ENCODE assay signal across 14 mouse cellular contexts in the genomic region with DNA sequence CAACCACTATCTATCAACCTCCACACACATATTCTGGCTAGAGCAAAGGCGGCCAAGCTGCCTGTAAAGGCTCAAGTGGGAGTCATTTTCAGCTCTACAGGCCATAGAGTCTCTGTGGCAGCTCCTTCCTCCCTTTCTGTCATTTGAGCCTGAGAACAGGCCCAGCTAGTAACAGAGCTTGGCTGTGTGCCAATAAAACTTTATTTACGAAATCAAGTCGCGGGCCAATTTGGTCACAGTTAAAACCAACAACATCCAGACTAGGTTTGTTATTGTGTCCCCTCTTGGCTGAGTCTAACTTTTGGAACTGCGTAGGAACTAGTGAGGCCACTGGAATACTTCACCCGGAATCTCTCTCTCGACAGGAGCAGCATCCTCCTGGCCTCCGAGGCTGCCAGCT. TPM values are rescaled to one million over a fixed set of nuclear protein-coding genes. Genes with fewer than 3 reads are reported as not detected.
DNase-seq lines count a peak whose midpoint lies in the region; ATAC-seq and TF ChIP-seq lines count a peak whose summit lies in the region.
"Had no signal": no experiment of that assay in that cellular context is flagged by ENCODE, and none has a peak within 500 bp of the region (broad histone marks: within the 10 kb centered on the region; RNA-seq: fewer than 3 reads in every experiment).

No protein-coding gene starts in this region.

- 47% methylated on average over 8 of the region's 8 CpGs for WGBS in heart, embryonic 14.5 days
- WGBS in heart, embryonic 11.5 days (ENCODE audit: insufficient replicate concordance): 72% methylated on average over 8 of the region's 8 CpGs
- 19% methylated on average over 8 of the region's 8 CpGs for WGBS in liver, adult 2 months
- 40% methylated on average over 8 of the region's 8 CpGs for WGBS in embryonic facial prominence, embryonic 14.5 days
- WGBS in thymus, adult 2 months: 87% methylated on average over 8 of the region's 8 CpGs

- H3K4me2 ChIP-seq in heart, embryonic 14.5 days (ENCODE audit: low read length): no peak overlapping the region
- no peak overlapping the region for H3K4me2 ChIP-seq in heart, embryonic 11.5 days
- H3K4me2 ChIP-seq in embryonic facial prominence, embryonic 14.5 days (ENCODE audit: low read depth, low read length): no peak overlapping the region
- H3K4me2 ChIP-seq: forebrain, embryonic 15.5 days had no signal

- H3K9ac ChIP-seq in heart, embryonic 14.5 days (ENCODE audit: low read length): 0 out of 2 replicates have a peak overlapping the region, but pooled peaks have one; percentile 27
- H3K9ac ChIP-seq in heart, embryonic 11.5 days (ENCODE audit: low read depth, low read length): no peak overlapping the region
- peak overlapping the region; percentile 26; the same call in 1 of the 2 replicates for H3K9ac ChIP-seq in liver, adult 2 months (ENCODE audit: low read depth, low read length)
- H3K9ac ChIP-seq in embryonic facial prominence, embryonic 14.5 days (ENCODE audit: low read depth, low read length): 0 out of 2 replicates have a peak overlapping the region, but pooled peaks have one; percentile 31
- H3K9ac ChIP-seq: forebrain, embryonic 15.5 days had no signal

- no peaks in the 10 kb centered on the region for H3K9me3 ChIP-seq in heart, embryonic 14.5 days (ENCODE audit: control insufficient read depth, low read length)
- H3K9me3 ChIP-seq in heart, embryonic 11.5 days (replicated peaks; ENCODE audit: control insufficient read depth, low read length): no peaks in the 10 kb centered on the region
- no peaks in the 10 kb centered on the region for H3K9me3 ChIP-seq in embryonic facial prominence, embryonic 14.5 days (ENCODE audit: control insufficient read depth, low read length)
- H3K9me3 ChIP-seq: forebrain, embryonic 15.5 days; megakaryocyte, embryonic 14.5 days had no signal

- peaks cover 7 to 15% of the 10 kb centered on the region in 2 experiments for H3K4me1 ChIP-seq in heart, embryonic 14.5 days (ENCODE audit: control insufficient read depth in 2 of 2, insufficient read depth in 2 of 2, low read length in 2 of 2)
- H3K4me1 ChIP-seq in heart, embryonic 11.5 days (ENCODE audit: control insufficient read depth, insufficient read depth, low read length): peaks cover 6% of the 10 kb centered on the region
- H3K4me1 ChIP-seq in liver, adult 2 months (ENCODE audit: control insufficient read depth, insufficient read depth, low read length): peaks cover 9% of the 10 kb centered on the region
- H3K4me1 ChIP-seq in embryonic facial prominence, embryonic 14.5 days (ENCODE audit: control insufficient read depth, insufficient read depth, low read length): peaks cover 6% of the 10 kb centered on the region; the same call in 1 of the 2 replicates
- no peaks in the 10 kb centered on the region; the same call in 1 of the 2 replicates for H3K4me1 ChIP-seq in thymus, adult 2 months (replicated peaks; ENCODE audit: control insufficient read depth, insufficient read depth, low read length)

- no peak for ATAC-seq in heart, embryonic 14.5 days (ENCODE audit: insufficient number of reproducible peaks, insufficient read depth, low FRiP score, low read depth)
- no peak for ATAC-seq in heart, embryonic 11.5 days (replicated peaks; ENCODE audit: insufficient number of reproducible peaks, low FRiP score, low TSS enrichment)
- ATAC-seq in embryonic facial prominence, embryonic 14.5 days (ENCODE audit: low read depth): 0 out of 2 replicates have a peak, but pooled peaks have one; percentile 50
- ATAC-seq: forebrain, embryonic 15.5 days had no signal

- peak; percentile 89 for DNase-seq in liver, adult 2 months (ENCODE audit: extremely low read depth, low read depth, low spot score)
- no peak for DNase-seq in liver
- DNase-seq in embryonic facial prominence, embryonic 14.5 days (ENCODE audit: low spot score): peak; percentile 77
- peak; percentile 56 for DNase-seq in lung, postnatal 36 days
- no peak for DNase-seq in thymus, adult 2 months

- no peak overlapping the region; a peak in 1 of 4 replicates for H3K27ac ChIP-seq in heart, embryonic 14.5 days (replicated peaks in 1 of 2; ENCODE audit: control insufficient read depth in 1 of 2, insufficient read depth in 1 of 2, low read depth in 2 of 2, low read length in 2 of 2)
- H3K27ac ChIP-seq in heart, embryonic 11.5 days (ENCODE audit: low read depth, low read length): no peak overlapping the region
- peak overlapping the region; percentile 79 for H3K27ac ChIP-seq in liver, adult 2 months (replicated peaks; ENCODE audit: insufficient read depth, low read depth, low read length)
- H3K27ac ChIP-seq in embryonic facial prominence, embryonic 14.5 days (replicated peaks; ENCODE audit: low read depth, low read length): no peak overlapping the region
- H3K27ac ChIP-seq in thymus, adult 2 months (ENCODE audit: control insufficient read depth, insufficient read depth, low read length): no peak overlapping the region
- H3K27ac ChIP-seq: forebrain, embryonic 15.5 days; heart, adult 2 months had no signal

- no peak for TF ChIP-seq CTCF in liver, adult 2 months (IDR thresholded peaks at IDR 0.05; ENCODE audit: low read depth, low read length)
- TF ChIP-seq CTCF in thymus, adult 2 months (IDR thresholded peaks at IDR 0.05; ENCODE audit: borderline replicate concordance, control insufficient read depth, extremely low read depth, insufficient read depth, low read length, poor library complexity): no peak

- H3K79me2 ChIP-seq in liver, adult 2 months (ENCODE audit: control insufficient read depth, insufficient read depth, low read length): no peaks in the 10 kb centered on the region

- no peak overlapping the region for H3K4me3 ChIP-seq in heart, embryonic 14.5 days (ENCODE audit: control insufficient read depth in 1 of 2, insufficient read depth in 1 of 2, low read depth in 1 of 2, low read length in 2 of 2)
- no peak overlapping the region for H3K4me3 ChIP-seq in heart, embryonic 11.5 days (ENCODE audit: low read depth, low read length)
- H3K4me3 ChIP-seq in liver, adult 2 months (ENCODE audit: insufficient read depth, low read depth, low read length): no peak overlapping the region
- no peak overlapping the region for H3K4me3 ChIP-seq in embryonic facial prominence, embryonic 14.5 days (ENCODE audit: low read depth, low read length)
- H3K4me3 ChIP-seq in thymus, adult 2 months (ENCODE audit: control insufficient read depth, insufficient read depth, low read length): no peak overlapping the region
- H3K4me3 ChIP-seq: forebrain, embryonic 15.5 days; heart, adult 2 months; megakaryocyte, embryonic 14.5 days had no signal

- H3K27me3 ChIP-seq in heart, embryonic 14.5 days (ENCODE audit: control insufficient read depth, insufficient read depth, low read length): no peaks in the 10 kb centered on the region
- no peaks in the 10 kb centered on the region for H3K27me3 ChIP-seq in heart, embryonic 11.5 days (ENCODE audit: control insufficient read depth, insufficient read depth, low read length)
- H3K27me3 ChIP-seq in liver, adult 2 months (ENCODE audit: control insufficient read depth, insufficient read depth, low read length): no peaks in the 10 kb centered on the region
- no peaks in the 10 kb centered on the region for H3K27me3 ChIP-seq in embryonic facial prominence, embryonic 14.5 days (replicated peaks; ENCODE audit: control insufficient read depth, insufficient read depth, low read length)
- no peaks in the 10 kb centered on the region for H3K27me3 ChIP-seq in thymus, adult 2 months (ENCODE audit: control insufficient read depth, insufficient read depth, low read length)
- H3K27me3 ChIP-seq: CH12.LX; forebrain, embryonic 15.5 days had no signal

- peaks cover 21% of the 10 kb centered on the region for H3K36me3 ChIP-seq in heart, embryonic 14.5 days (ENCODE audit: control insufficient read depth, insufficient read depth, low read length)
- H3K36me3 ChIP-seq in heart, embryonic 11.5 days (ENCODE audit: control insufficient read depth, insufficient read depth, low read length): peaks cover 9% of the 10 kb centered on the region; the same call in 1 of the 2 replicates
- H3K36me3 ChIP-seq in liver, adult 2 months (ENCODE audit: control insufficient read depth, insufficient read depth, low read length): peaks cover 2% of the 10 kb centered on the region; the same call in 1 of the 2 replicates
- peaks cover 15% of the 10 kb centered on the region for H3K36me3 ChIP-seq in embryonic facial prominence, embryonic 14.5 days (ENCODE audit: control insufficient read depth, insufficient read depth, low read length)
- H3K36me3 ChIP-seq in thymus, adult 2 months (ENCODE audit: control insufficient read depth, insufficient read depth, low read length): peaks cover 12% of the 10 kb centered on the region; the same call in 1 of the 2 replicates

- no peak for TF ChIP-seq POLR2A in liver, adult 2 months (IDR thresholded peaks at IDR 0.05; ENCODE audit: extremely low read depth, insufficient read depth, low read length)
- no peak for TF ChIP-seq POLR2A in thymus, adult 2 months (IDR thresholded peaks at IDR 0.05; ENCODE audit: control insufficient read depth, extremely low read depth, insufficient read depth, low read length, poor library complexity)

RNA-seq across cellular contexts. Expression of gene Fam209, which starts 1.3 kb away (rescaled TPM):
- polyA plus RNA-seq in heart, embryonic 14.5 days (2014; fragmentation: Nextera tagmentation; extraction: Ambion mirVana): 0.31 TPM in 1 of 2 replicates, not detected in the other
- 0.24 and 0.68 TPM in 2 replicates for polyA plus RNA-seq in heart, embryonic 11.5 days (2014; fragmentation: Nextera tagmentation; extraction: Ambion mirVana)
- 0.18 TPM in 1 of 2 replicates, not detected in the other for total RNA-seq in liver, adult 2 months (2014; rRNA removed)
- 0.15 and 0.18 TPM in 2 replicates for polyA plus RNA-seq in liver, adult 2 months (2012; rRNA removed)
- polyA plus RNA-seq in embryonic facial prominence, embryonic 14.5 days (2014; fragmentation: Nextera tagmentation; extraction: Ambion mirVana): 0.43 TPM in 1 of 2 replicates, not detected in the other
- polyA plus RNA-seq in thymus, adult 2 months (2012; rRNA removed): 0.42 and 0.81 TPM in 2 replicates
- total RNA-seq: common myeloid progenitor, adult 5-6 weeks; heart, adult 2 months had no signal
- polyA plus RNA-seq: heart, adult 2 months; limb, embryonic 11.5 days had no signal

RNA-seq across cellular contexts. Expression of gene Gcnt7, which starts 15.2 kb away (rescaled TPM):
- polyA plus RNA-seq in heart, embryonic 14.5 days (2014; fragmentation: Nextera tagmentation; extraction: Ambion mirVana): 0.61 and 0.71 TPM in 2 replicates
- polyA plus RNA-seq in heart, embryonic 11.5 days (2014; fragmentation: Nextera tagmentation; extraction: Ambion mirVana): 0.80 and 0.87 TPM in 2 replicates
- total RNA-seq in liver, adult 2 months (2014; rRNA removed): not detected in 2 replicates
- polyA plus RNA-seq in liver, adult 2 months (2012; rRNA removed): not detected in 2 replicates
- 0.67 and 0.98 TPM in 2 replicates for polyA plus RNA-seq in embryonic facial prominence, embryonic 14.5 days (2014; fragmentation: Nextera tagmentation; extraction: Ambion mirVana)
- polyA plus RNA-seq in thymus, adult 2 months (2012; rRNA removed): not detected in 2 replicates
- total RNA-seq: heart, adult 2 months had no signal
- polyA plus RNA-seq: heart, adult 2 months; urinary bladder, adult 2 months had no signal

RNA-seq across cellular contexts. Expression of gene Rtf2, which starts 33.2 kb away (rescaled TPM):
- 48.3 and 49.5 TPM in 2 replicates for polyA plus RNA-seq in heart, embryonic 14.5 days (2014; fragmentation: Nextera tagmentation; extraction: Ambion mirVana)
- 52.1 and 55.7 TPM in 2 replicates for polyA plus RNA-seq in heart, embryonic 11.5 days (2014; fragmentation: Nextera tagmentation; extraction: Ambion mirVana)
- total RNA-seq in liver, adult 2 months (2014; rRNA removed): 35.0 and 37.0 TPM in 2 replicates
- 31.5 and 36.3 TPM in 2 replicates for polyA plus RNA-seq in liver, adult 2 months (2012; rRNA removed)
- 65.3 and 68.3 TPM in 2 replicates for polyA plus RNA-seq in embryonic facial prominence, embryonic 14.5 days (2014; fragmentation: Nextera tagmentation; extraction: Ambion mirVana)
- polyA plus RNA-seq in thymus, adult 2 months (2012; rRNA removed): 79.6 and 86.7 TPM in 2 replicates

Comparison
In these comparisons a context has a peak if more than half of its experiments do, and no peak if none do; other contexts are left out.
1. DNase-seq: peak in liver, adult 2 months (single experiment), embryonic facial prominence, embryonic 14.5 days (single experiment) and lung, postnatal 36 days (single experiment); none in liver (single experiment) and thymus, adult 2 months (single experiment).